Mouse (Mus musculus): Measurements from ENCODE around the gene Ajm1. TPM values are rescaled to one million over a fixed set of nuclear protein-coding genes. Genes with fewer than 3 reads are reported as not detected.
A peak's percentile ranks its signal among the peaks of the same experiment; 100 is the strongest.

Gene Ajm1
- polyA plus RNA-seq, 1 experiment from 2014 or later = 0.29 TPM

GRCm38 (mm10) chr2:25568473-25569019 lies 13.0 kb downstream of the Ajm1 start:
- Histone ChIP-seq H3K27ac (replicated peaks) (no peak overlapping the region), H3K9me3 (ENCODE audit: control insufficient read depth, low read length) (no peaks in the 10 kb centered on the region), H3K36me3 (ENCODE audit: control insufficient read depth, insufficient read depth, low read length) (peaks cover 9% of the 10 kb centered on the region; the same call in 1 of the 2 replicates), H3K4me3 (ENCODE audit: low read depth, low read length) (no peak overlapping the region), H3K4me2 (replicated peaks; ENCODE audit: low read depth) (no peak overlapping the region), H3K27me3 (ENCODE audit: control insufficient read depth, insufficient read depth, low read length) (no peaks in the 10 kb centered on the region), H3K9ac (ENCODE audit: low read length) (no peak overlapping the region), H3K4me1 (replicated peaks; ENCODE audit: control insufficient read depth, insufficient read depth) (no peaks in the 10 kb centered on the region)
- TF ChIP-seq CTCF (IDR thresholded peaks at IDR 0.05; ENCODE audit: low read depth) = no peak
- no peak for TF ChIP-seq EP300 (optimal IDR thresholded peaks at IDR 0.05)
- DNase-seq (ENCODE audit: low spot score) (peak; percentile 40), ATAC-seq (ENCODE audit: low FRiP score, low TSS enrichment) (no peak)
- WGBS = 85% methylated on average over 6 of the region's 6 CpGs

GRCm38 (mm10) chr2:25566558-25566957 lies 15.0 kb downstream of the Ajm1 start:
- Histone ChIP-seq H3K9ac (ENCODE audit: low read length) (no peak overlapping the region), H3K4me2 (replicated peaks; ENCODE audit: low read depth) (no peak overlapping the region), H3K4me1 (replicated peaks; ENCODE audit: control insufficient read depth, insufficient read depth) (no peaks in the 10 kb centered on the region), H3K36me3 (ENCODE audit: control insufficient read depth, insufficient read depth, low read length) (peaks cover 23% of the 10 kb centered on the region), H3K9me3 (ENCODE audit: control insufficient read depth, low read length) (no peaks in the 10 kb centered on the region), H3K4me3 (ENCODE audit: low read depth, low read length) (no peak overlapping the region), H3K27me3 (ENCODE audit: control insufficient read depth, insufficient read depth, low read length) (no peaks in the 10 kb centered on the region), H3K27ac (replicated peaks) (no peak overlapping the region)
- DNase-seq (ENCODE audit: low spot score) = no peak
- ATAC-seq (ENCODE audit: low FRiP score, low TSS enrichment) = no peak
- peak; percentile 50 for TF ChIP-seq CTCF (IDR thresholded peaks at IDR 0.05; ENCODE audit: low read depth)
- TF ChIP-seq EP300 (optimal IDR thresholded peaks at IDR 0.05) = no peak
- WGBS = 83% methylated on average over 6 of the region's 6 CpGs

- ATAC-seq (ENCODE audit: low FRiP score, low TSS enrichment) (no peak), DNase-seq (ENCODE audit: low spot score) (no peak)
- TF ChIP-seq EP300 (optimal IDR thresholded peaks at IDR 0.05) (no peak), CTCF (IDR thresholded peaks at IDR 0.05; ENCODE audit: low read depth) (no peak)
- Histone ChIP-seq H3K27ac (replicated peaks) (no peak overlapping the region), H3K4me3 (ENCODE audit: low read depth, low read length) (no peak overlapping the region), H3K4me1 (replicated peaks; ENCODE audit: control insufficient read depth, insufficient read depth) (no peaks in the 10 kb centered on the region), H3K36me3 (ENCODE audit: control insufficient read depth, insufficient read depth, low read length) (peaks cover 23% of the 10 kb centered on the region), H3K27me3 (ENCODE audit: control insufficient read depth, insufficient read depth, low read length) (no peaks in the 10 kb centered on the region), H3K9me3 (ENCODE audit: control insufficient read depth, low read length) (no peaks in the 10 kb centered on the region), H3K4me2 (replicated peaks; ENCODE audit: low read depth) (no peak overlapping the region), H3K9ac (ENCODE audit: low read length) (no peak overlapping the region)
- WGBS = 89% methylated on average over 8 of the region's 8 CpGs
Observed at GRCm38 (mm10) chr2:25565741-25566140, 15.8 kb downstream of the Ajm1 start.

- Histone ChIP-seq H3K4me2 (replicated peaks; ENCODE audit: low read depth) (no peak overlapping the region), H3K36me3 (ENCODE audit: control insufficient read depth, insufficient read depth, low read length) (peaks cover 23% of the 10 kb centered on the region), H3K9me3 (ENCODE audit: control insufficient read depth, low read length) (no peaks in the 10 kb centered on the region), H3K27ac (replicated peaks) (no peak overlapping the region), H3K4me3 (ENCODE audit: low read depth, low read length) (no peak overlapping the region), H3K27me3 (ENCODE audit: control insufficient read depth, insufficient read depth, low read length) (no peaks in the 10 kb centered on the region), H3K4me1 (replicated peaks; ENCODE audit: control insufficient read depth, insufficient read depth) (0 out of 2 replicates have a peak, but pooled peaks cover 1% of the 10 kb centered on the region), H3K9ac (ENCODE audit: low read length) (no peak overlapping the region)
- WGBS = 78% methylated on average over 9 of the region's 9 CpGs
- DNase-seq (ENCODE audit: low spot score) (no peak), ATAC-seq (ENCODE audit: low FRiP score, low TSS enrichment) (no peak)
- TF ChIP-seq EP300 (optimal IDR thresholded peaks at IDR 0.05) (no peak), CTCF (IDR thresholded peaks at IDR 0.05; ENCODE audit: low read depth) (no peak)
Observed at GRCm38 (mm10) chr2:25561946-25562345, 19.6 kb downstream of the Ajm1 start.

- Histone ChIP-seq H3K9ac (ENCODE audit: low read length) (no peak overlapping the region), H3K36me3 (ENCODE audit: control insufficient read depth, insufficient read depth, low read length) (peaks cover 23% of the 10 kb centered on the region), H3K4me3 (ENCODE audit: low read depth, low read length) (no peak overlapping the region), H3K4me1 (replicated peaks; ENCODE audit: control insufficient read depth, insufficient read depth) (0 out of 2 replicates have a peak, but pooled peaks cover 3% of the 10 kb centered on the region), H3K27ac (replicated peaks) (no peak overlapping the region), H3K4me2 (replicated peaks; ENCODE audit: low read depth) (no peak overlapping the region), H3K27me3 (ENCODE audit: control insufficient read depth, insufficient read depth, low read length) (no peaks in the 10 kb centered on the region), H3K9me3 (ENCODE audit: control insufficient read depth, low read length) (no peaks in the 10 kb centered on the region)
- WGBS = 94% methylated on average over 8 of the region's 8 CpGs
- DNase-seq (ENCODE audit: low spot score) (no peak), ATAC-seq (ENCODE audit: low FRiP score, low TSS enrichment) (no peak)
- TF ChIP-seq EP300 (optimal IDR thresholded peaks at IDR 0.05) = no peak
- no peak for TF ChIP-seq CTCF (IDR thresholded peaks at IDR 0.05; ENCODE audit: low read depth)
Observed at GRCm38 (mm10) chr2:25560551-25560950, 21.0 kb downstream of the Ajm1 start.

GRCm38 (mm10) chr2:25558774-25559173 lies 22.8 kb downstream of the Ajm1 start:
- DNase-seq (ENCODE audit: low spot score) = peak; percentile 14
- no peak overlapping the region for H3K27ac ChIP-seq (replicated peaks)
- H3K4me3 ChIP-seq (ENCODE audit: low read depth, low read length) = peak overlapping the region; percentile 91
- H3K9me3 ChIP-seq (ENCODE audit: control insufficient read depth, low read length) = no peaks in the 10 kb centered on the region
- peak overlapping the region; percentile 91 for H3K9ac ChIP-seq (ENCODE audit: low read length)
- ATAC-seq (ENCODE audit: low FRiP score, low TSS enrichment) = no peak
- 45% methylated on average over 6 of the region's 6 CpGs for WGBS
- peak overlapping the region; percentile 91 for H3K4me2 ChIP-seq (replicated peaks; ENCODE audit: low read depth)
- H3K36me3 ChIP-seq (ENCODE audit: control insufficient read depth, insufficient read depth, low read length) = peaks cover 17% of the 10 kb centered on the region
- no peak for TF ChIP-seq EP300 (optimal IDR thresholded peaks at IDR 0.05)
- no peak for TF ChIP-seq CTCF (IDR thresholded peaks at IDR 0.05; ENCODE audit: low read depth)
- H3K27me3 ChIP-seq (ENCODE audit: control insufficient read depth, insufficient read depth, low read length) = no peaks in the 10 kb centered on the region
- H3K4me1 ChIP-seq (replicated peaks; ENCODE audit: control insufficient read depth, insufficient read depth) = 0 out of 2 replicates have a peak, but pooled peaks cover 3% of the 10 kb centered on the region

All from stomach, postnatal 0 days (tissue).